ENCODE assay signal across 13 mouse cellular contexts in genomic region chr11:17188786-17189185, GRCm38 (mm10).
"Had no signal": no experiment of that assay in that cellular context is flagged by ENCODE, and none has a peak within 500 bp of the region (broad histone marks: within the 10 kb centered on the region; RNA-seq: fewer than 3 reads in every experiment).

No protein-coding gene starts in this region.

- H3K4me1 ChIP-seq: neural tube, embryonic 12.5 days; stomach, embryonic 15.5 days had no signal

- H3K4me3 ChIP-seq: midbrain, embryonic 12.5 days; neural tube, embryonic 12.5 days; stomach, embryonic 15.5 days had no signal

- H3K27me3 ChIP-seq: midbrain, embryonic 12.5 days; neural tube, embryonic 12.5 days; stomach, embryonic 15.5 days had no signal

- H3K9me3 ChIP-seq: midbrain, embryonic 12.5 days; neural tube, embryonic 12.5 days; stomach, embryonic 15.5 days had no signal

- H3K4me2 ChIP-seq: lung, embryonic 14.5 days; midbrain, embryonic 12.5 days; neural tube, embryonic 12.5 days; stomach, embryonic 15.5 days had no signal

- H3K27ac ChIP-seq: midbrain, embryonic 12.5 days; neural tube, embryonic 12.5 days; stomach, embryonic 15.5 days; stomach, postnatal 0 days had no signal

- DNase-seq: lung, adult 18-20 months; lung, embryonic 14.5 days; lung, postnatal 10 days; lung, postnatal 4 days; midbrain, embryonic 14.5 days; right cerebral cortex, postnatal 14 days; thymus, adult 2 months; thymus, postnatal 25 days; thymus, postnatal 4 days had no signal

- H3K36me3 ChIP-seq: midbrain, embryonic 12.5 days; neural tube, embryonic 12.5 days; stomach, embryonic 15.5 days had no signal

- H3K9ac ChIP-seq: lung, embryonic 14.5 days; midbrain, embryonic 12.5 days; neural tube, embryonic 12.5 days; stomach, embryonic 15.5 days had no signal
